Mouse (Mus musculus) liver, postnatal 0 days (tissue): ENCODE data around the gene Agbl1.

ENCODE experiments used
- CTCF ChIP-seq: sonication (generic); IDR thresholded peaks from 2 replicates; pipeline ENCODE4 v1.5.1; 2016; ENCODE audit warnings: antibody characterized with exemption, low read depth
- EP300 ChIP-seq: IDR thresholded peaks from 2 replicates; pipeline ENCODE4 v1.6.1; 2016; ENCODE audit warnings: antibody characterized with exemption, low read depth, mild to moderate bottlenecking

GRCm38 (mm10) chr7:76904096-76904495 is 674.4 kb downstream of the Agbl1 start:
- TF ChIP-seq CTCF (no peak), EP300 (no peak)
